Mouse (Mus musculus): ENCODE results near the gene Tmem62. TPM values are rescaled to one million over a fixed set of nuclear protein-coding genes. Genes with fewer than 3 reads are reported as not detected.
A peak's percentile ranks its signal among the peaks of the same experiment; 100 is the strongest.
"Not testable (repeated sequence)": the region's sequence is repeated elsewhere in the genome, so short reads cannot be mapped to it uniquely, and the experiment has no call there.

Gene Tmem62
- polyA plus RNA-seq, 1 experiment from 2014 or later, result 3.9 TPM

DNA sequence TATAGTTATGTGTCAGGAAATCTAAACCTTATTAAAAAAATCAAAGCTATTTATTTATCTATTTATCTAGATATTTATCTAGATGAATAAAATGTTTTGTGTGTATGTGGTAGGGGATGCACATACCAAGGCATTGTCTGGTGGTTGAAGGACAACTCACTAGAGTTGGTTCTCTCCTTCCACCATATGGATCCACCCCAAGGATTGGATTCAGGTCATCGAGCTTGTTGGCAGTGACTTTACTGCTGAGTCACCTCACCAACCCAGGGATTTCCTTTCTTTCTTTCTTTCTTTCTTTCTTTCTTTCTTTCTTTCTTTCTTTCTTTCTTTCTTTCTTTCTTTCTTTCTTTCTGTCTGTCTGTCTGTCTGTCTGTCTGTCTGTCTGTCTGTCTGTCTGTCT lies 19.8 kb downstream of the Tmem62 start:
- WGBS, result 65% methylated on average over 1 of the region's 1 CpGs

GRCm38 (mm10) chr2:120998863-120999262 lies 22.0 kb downstream of the Tmem62 start:
- H3K4me1 ChIP-seq (ENCODE audit: control insufficient read depth in 2 of 2, insufficient read depth in 2 of 2, low read length in 2 of 2), result no peaks in the 10 kb centered on the region
- H3K27me3 ChIP-seq (ENCODE audit: control insufficient read depth, insufficient read depth, low read length), result no peaks in the 10 kb centered on the region
- H3K27ac ChIP-seq (replicated peaks in 1 of 2; ENCODE audit: control insufficient read depth in 1 of 2, insufficient read depth in 1 of 2, low read depth in 2 of 2, low read length in 2 of 2), result no peak overlapping the region
- WGBS, result 79% methylated on average over 8 of the region's 8 CpGs
- no peaks in the 10 kb centered on the region for H3K9me3 ChIP-seq (ENCODE audit: control insufficient read depth, low read length)
- no peak overlapping the region for H3K9ac ChIP-seq (ENCODE audit: low read length)
- ATAC-seq (ENCODE audit: insufficient number of reproducible peaks, insufficient read depth, low FRiP score, low read depth), result no peak
- H3K4me2 ChIP-seq (ENCODE audit: low read length), result no peak overlapping the region
- H3K4me3 ChIP-seq (ENCODE audit: control insufficient read depth in 1 of 2, insufficient read depth in 1 of 2, low read depth in 1 of 2, low read length in 2 of 2), result no peak overlapping the region
- H3K36me3 ChIP-seq (ENCODE audit: control insufficient read depth, insufficient read depth, low read length), result no peaks in the 10 kb centered on the region

More for the DNA sequence above, 19.8 kb downstream of the Tmem62 start:
- H3K27ac ChIP-seq (replicated peaks in 1 of 2; ENCODE audit: control insufficient read depth in 1 of 2, insufficient read depth in 1 of 2, low read depth in 2 of 2, low read length in 2 of 2); H3K9ac ChIP-seq (ENCODE audit: low read length); H3K4me3 ChIP-seq (ENCODE audit: control insufficient read depth in 1 of 2, insufficient read depth in 1 of 2, low read depth in 1 of 2, low read length in 2 of 2); H3K9me3 ChIP-seq (ENCODE audit: control insufficient read depth, low read length); ATAC-seq (ENCODE audit: insufficient number of reproducible peaks, insufficient read depth, low FRiP score, low read depth); H3K36me3 ChIP-seq (ENCODE audit: control insufficient read depth, insufficient read depth, low read length); H3K27me3 ChIP-seq (ENCODE audit: control insufficient read depth, insufficient read depth, low read length); H3K4me1 ChIP-seq (ENCODE audit: control insufficient read depth in 2 of 2, insufficient read depth in 2 of 2, low read length in 2 of 2); H3K4me2 ChIP-seq (ENCODE audit: low read length): not testable (repeated sequence)

GRCm38 (mm10) chr2:121003586-121003985 lies 26.8 kb downstream of the Tmem62 start:
- no peak for ATAC-seq (ENCODE audit: insufficient number of reproducible peaks, insufficient read depth, low FRiP score, low read depth)
- no peaks in the 10 kb centered on the region for H3K27me3 ChIP-seq (ENCODE audit: control insufficient read depth, insufficient read depth, low read length)
- H3K4me3 ChIP-seq (ENCODE audit: control insufficient read depth in 1 of 2, insufficient read depth in 1 of 2, low read depth in 1 of 2, low read length in 2 of 2), result no peak overlapping the region
- H3K9ac ChIP-seq (ENCODE audit: low read length), result no peak overlapping the region
- H3K4me1 ChIP-seq (ENCODE audit: control insufficient read depth in 2 of 2, insufficient read depth in 2 of 2, low read length in 2 of 2), result no peaks in the 10 kb centered on the region
- no peak overlapping the region for H3K27ac ChIP-seq (replicated peaks in 1 of 2; ENCODE audit: control insufficient read depth in 1 of 2, insufficient read depth in 1 of 2, low read depth in 2 of 2, low read length in 2 of 2)
- no peaks in the 10 kb centered on the region for H3K36me3 ChIP-seq (ENCODE audit: control insufficient read depth, insufficient read depth, low read length)
- no peaks in the 10 kb centered on the region for H3K9me3 ChIP-seq (ENCODE audit: control insufficient read depth, low read length)
- no peak overlapping the region for H3K4me2 ChIP-seq (ENCODE audit: low read length)
- WGBS, result 62% methylated on average over 2 of the region's 2 CpGs

DNA sequence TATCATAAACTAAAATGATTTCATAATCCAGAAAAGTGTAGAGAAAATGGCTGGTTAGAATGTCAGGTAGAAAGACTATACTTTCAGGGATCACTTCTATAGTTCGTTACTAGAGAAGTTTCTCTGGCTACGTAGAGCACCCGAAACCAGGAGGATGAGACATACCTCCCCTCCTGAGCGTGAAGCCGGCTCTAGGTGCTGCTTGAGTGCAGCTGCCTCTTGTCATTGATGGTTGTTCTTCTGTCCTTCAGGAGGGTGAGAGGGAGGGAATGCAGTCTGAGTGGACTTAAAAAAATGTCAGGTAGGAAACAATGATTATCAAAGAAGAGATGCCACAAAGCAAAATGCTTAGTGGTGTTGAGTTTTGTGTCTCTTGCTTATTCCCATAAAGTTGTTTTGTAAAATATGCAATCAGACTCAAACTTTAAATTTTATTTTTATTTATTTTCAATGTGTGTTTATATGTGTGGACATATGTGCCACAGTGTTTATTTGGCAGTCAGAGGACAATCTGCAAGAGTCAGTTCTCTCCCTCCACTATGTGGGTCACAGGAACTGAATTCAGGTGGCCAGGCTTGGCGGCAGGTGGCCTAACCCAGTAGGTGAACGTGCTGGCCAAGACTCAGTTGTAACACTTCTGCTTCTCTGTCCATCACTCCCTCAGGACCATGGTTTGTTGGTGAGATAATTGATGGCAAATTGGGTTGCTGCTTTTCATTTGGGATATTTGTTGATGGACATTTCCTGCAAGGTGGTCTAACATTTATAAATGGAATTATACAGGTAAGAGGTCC lies 27.4 kb downstream of the Tmem62 start:
- no peaks in the 10 kb centered on the region for H3K27me3 ChIP-seq (ENCODE audit: control insufficient read depth, insufficient read depth, low read length)
- H3K36me3 ChIP-seq (ENCODE audit: control insufficient read depth, insufficient read depth, low read length), result no peaks in the 10 kb centered on the region
- no peak overlapping the region for H3K4me2 ChIP-seq (ENCODE audit: low read length)
- H3K27ac ChIP-seq (replicated peaks in 1 of 2; ENCODE audit: control insufficient read depth in 1 of 2, insufficient read depth in 1 of 2, low read depth in 2 of 2, low read length in 2 of 2), result no peak overlapping the region
- WGBS, result 74% methylated on average over 7 of the region's 7 CpGs
- H3K9ac ChIP-seq (ENCODE audit: low read length), result no peak overlapping the region
- H3K4me3 ChIP-seq (ENCODE audit: control insufficient read depth in 1 of 2, insufficient read depth in 1 of 2, low read depth in 1 of 2, low read length in 2 of 2), result no peak overlapping the region
- no peaks in the 10 kb centered on the region for H3K9me3 ChIP-seq (ENCODE audit: control insufficient read depth, low read length)
- ATAC-seq (ENCODE audit: insufficient number of reproducible peaks, insufficient read depth, low FRiP score, low read depth), result no peak
- H3K4me1 ChIP-seq (ENCODE audit: control insufficient read depth in 2 of 2, insufficient read depth in 2 of 2, low read length in 2 of 2), result peaks cover 2 to 5% of the 10 kb centered on the region in 2 experiments

GRCm38 (mm10) chr2:121006986-121007385 lies 30.2 kb downstream of the Tmem62 start:
- WGBS, result 79% methylated on average over 1 of the region's 1 CpGs
- no peak overlapping the region for H3K9ac ChIP-seq (ENCODE audit: low read length)
- peaks cover 2 to 5% of the 10 kb centered on the region in 2 experiments for H3K4me1 ChIP-seq (ENCODE audit: control insufficient read depth in 2 of 2, insufficient read depth in 2 of 2, low read length in 2 of 2)
- no peak overlapping the region for H3K4me2 ChIP-seq (ENCODE audit: low read length)
- H3K9me3 ChIP-seq (ENCODE audit: control insufficient read depth, low read length), result no peaks in the 10 kb centered on the region
- H3K36me3 ChIP-seq (ENCODE audit: control insufficient read depth, insufficient read depth, low read length), result peaks cover 10% of the 10 kb centered on the region; the same call in 1 of the 2 replicates
- no peak overlapping the region for H3K27ac ChIP-seq (replicated peaks in 1 of 2; ENCODE audit: control insufficient read depth in 1 of 2, insufficient read depth in 1 of 2, low read depth in 2 of 2, low read length in 2 of 2)
- H3K4me3 ChIP-seq (ENCODE audit: control insufficient read depth in 1 of 2, insufficient read depth in 1 of 2, low read depth in 1 of 2, low read length in 2 of 2), result no peak overlapping the region
- no peaks in the 10 kb centered on the region for H3K27me3 ChIP-seq (ENCODE audit: control insufficient read depth, insufficient read depth, low read length)
- no peak for ATAC-seq (ENCODE audit: insufficient number of reproducible peaks, insufficient read depth, low FRiP score, low read depth)

DNA sequence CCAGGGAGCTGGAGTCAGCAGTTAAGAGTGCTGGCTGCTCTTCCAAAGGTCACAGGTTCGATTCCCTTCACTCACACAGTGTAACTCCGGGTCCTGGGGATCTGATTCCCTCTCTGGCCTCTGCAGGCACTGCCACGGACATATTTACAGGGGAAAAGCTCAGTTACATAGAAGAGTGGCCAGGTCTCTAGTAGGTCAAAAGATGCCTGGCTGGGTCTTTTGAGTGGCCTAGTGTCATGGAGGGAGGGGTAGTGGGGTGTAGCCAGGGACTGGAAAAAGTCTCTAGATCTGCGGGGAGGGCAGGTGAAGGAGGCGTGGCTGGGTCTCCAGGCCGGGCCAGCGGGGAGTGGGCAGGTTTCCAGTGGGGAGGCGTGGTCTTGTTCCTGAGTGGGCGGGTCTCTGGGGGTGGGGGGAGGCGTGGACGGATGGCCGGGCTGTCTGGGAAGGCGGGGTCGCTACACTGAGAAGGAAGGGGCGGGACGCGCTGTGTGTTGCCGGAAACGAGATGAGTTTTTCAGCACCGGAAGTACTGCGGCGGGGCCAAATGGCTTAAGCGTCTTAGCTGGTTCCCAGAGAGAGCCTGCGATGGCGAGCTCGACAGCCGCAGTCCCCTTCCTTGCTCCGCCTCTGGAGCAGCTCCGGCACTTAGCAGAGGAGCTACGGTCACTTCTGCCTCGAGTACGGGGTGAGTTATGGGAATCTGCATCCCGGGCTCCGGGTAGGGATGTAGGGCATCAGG lies 31.3 kb downstream of the Tmem62 start, which contains the start of gene Ccndbp1:
Ccndbp1 (plus strand) TSS at position 479 of the 739 bp plus-strand sequence.
- Histone ChIP-seq H3K27ac (replicated peaks in 1 of 2; ENCODE audit: control insufficient read depth in 1 of 2, insufficient read depth in 1 of 2, low read depth in 2 of 2, low read length in 2 of 2) (peak within 1 kb of the TSS; percentile 31 to 41; a peak in 1 of 4 replicates), H3K36me3 (ENCODE audit: control insufficient read depth, insufficient read depth, low read length) (peaks cover 20% of the 10 kb centered on the region), H3K4me3 (ENCODE audit: control insufficient read depth in 1 of 2, insufficient read depth in 1 of 2, low read depth in 1 of 2, low read length in 2 of 2) (peak within 1 kb of the TSS; percentile 89 to 90), H3K4me1 (ENCODE audit: control insufficient read depth in 2 of 2, insufficient read depth in 2 of 2, low read length in 2 of 2) (peaks cover 2 to 5% of the 10 kb centered on the region in 2 experiments), H3K9ac (ENCODE audit: low read length) (peak within 1 kb of the TSS; percentile 80), H3K4me2 (ENCODE audit: low read length) (peak within 1 kb of the TSS; percentile 76), H3K27me3 (ENCODE audit: control insufficient read depth, insufficient read depth, low read length) (no peaks in the 10 kb centered on the region), H3K9me3 (ENCODE audit: control insufficient read depth, low read length) (no peaks in the 10 kb centered on the region)
- 2% methylated on average over 34 of the region's 34 CpGs for WGBS
- peak; percentile 97 for ATAC-seq (ENCODE audit: insufficient number of reproducible peaks, insufficient read depth, low FRiP score, low read depth)

- Histone ChIP-seq H3K4me3 (ENCODE audit: control insufficient read depth in 1 of 2, insufficient read depth in 1 of 2, low read depth in 1 of 2, low read length in 2 of 2) (peak overlapping the region; percentile 89 to 90), H3K9ac (ENCODE audit: low read length) (peak overlapping the region; percentile 80), H3K4me2 (ENCODE audit: low read length) (peak overlapping the region; percentile 76), H3K27me3 (ENCODE audit: control insufficient read depth, insufficient read depth, low read length) (no peaks in the 10 kb centered on the region), H3K27ac (replicated peaks in 1 of 2; ENCODE audit: control insufficient read depth in 1 of 2, insufficient read depth in 1 of 2, low read depth in 2 of 2, low read length in 2 of 2) (peak overlapping the region in 1 of 2 experiments; percentile 17; a peak in 1 of 4 replicates), H3K9me3 (ENCODE audit: control insufficient read depth, low read length) (no peaks in the 10 kb centered on the region), H3K4me1 (ENCODE audit: control insufficient read depth in 2 of 2, insufficient read depth in 2 of 2, low read length in 2 of 2) (peaks cover 2 to 5% of the 10 kb centered on the region in 2 experiments), H3K36me3 (ENCODE audit: control insufficient read depth, insufficient read depth, low read length) (peaks cover 24% of the 10 kb centered on the region)
- WGBS, result 1% methylated on average over 12 of the region's 12 CpGs
- no peak for ATAC-seq (ENCODE audit: insufficient number of reproducible peaks, insufficient read depth, low FRiP score, low read depth)
Observed at GRCm38 (mm10) chr2:121008664-121009007, 31.8 kb downstream of the Tmem62 start.
